8 mouse cellular contexts compared by ENCODE assay signal in genomic region chr14:60486278-60486935, GRCm38 (mm10).
A peak's percentile ranks its signal among the peaks of the same experiment; 100 is the strongest.
DNase-seq lines count a peak whose midpoint lies in the region; ATAC-seq and TF ChIP-seq lines count a peak whose summit lies in the region.

No protein-coding gene starts in this region.

- ATAC-seq in limb, embryonic 14.5 days (ENCODE audit: low FRiP score, low read depth), result no peak
- peak; percentile 70 for ATAC-seq in stomach, embryonic 14.5 days (ENCODE audit: insufficient number of reproducible peaks, insufficient read depth, low FRiP score, low read depth)

- H3K27me3 ChIP-seq in limb, embryonic 14.5 days (ENCODE audit: control insufficient read depth, insufficient read depth, low read length), result no peaks in the 10 kb centered on the region
- H3K27me3 ChIP-seq in stomach, embryonic 14.5 days (ENCODE audit: control insufficient read depth, insufficient read depth, low read length), result 0 out of 2 replicates have a peak, but pooled peaks cover 5% of the 10 kb centered on the region

- TF ChIP-seq POLR2A in limb, embryonic 14.5 days (IDR thresholded peaks at IDR 0.05; ENCODE audit: borderline replicate concordance, extremely low read depth, insufficient read depth, insufficient read length), result no peak

- peaks cover 14% of the 10 kb centered on the region for H3K4me1 ChIP-seq in limb, embryonic 14.5 days (ENCODE audit: control insufficient read depth, insufficient read depth, low read length)
- 0 out of 2 replicates have a peak, but pooled peaks cover 5% of the 10 kb centered on the region for H3K4me1 ChIP-seq in stomach, embryonic 14.5 days (ENCODE audit: control insufficient read depth, insufficient read depth, low read length)

- H3K4me2 ChIP-seq in limb, embryonic 14.5 days (replicated peaks; ENCODE audit: low read depth, low read length, severe bottlenecking), result peak overlapping the region; percentile 14; the same call in 1 of the 2 replicates
- peak overlapping the region; percentile 74 for H3K4me2 ChIP-seq in stomach, embryonic 14.5 days (replicated peaks; ENCODE audit: low read depth, low read length)

- 4% methylated on average over 9 of the region's 9 CpGs for WGBS in limb, embryonic 14.5 days
- WGBS in stomach, embryonic 14.5 days, result 3% methylated on average over 9 of the region's 9 CpGs

- H3K4me3 ChIP-seq in limb, embryonic 14.5 days (replicated peaks; ENCODE audit: low read length), result no peak overlapping the region
- H3K4me3 ChIP-seq in stomach, embryonic 14.5 days (ENCODE audit: low read depth, low read length), result peak overlapping the region; percentile 32; the same call in 1 of the 2 replicates

- intact Hi-C loops in left cerebral cortex, postnatal 4 days (cut with DNase I), result loop anchor here (10.0 kb wide), 1 partner anchor 102 kb away; no protein-coding TSS in a partner anchor
- intact Hi-C loops in left cerebral cortex, postnatal 10 days (cut with DNase I), result no loop called here

- H3K36me3 ChIP-seq in limb, embryonic 14.5 days (ENCODE audit: control insufficient read depth, insufficient read depth, low read length), result no peaks in the 10 kb centered on the region
- H3K36me3 ChIP-seq in stomach, embryonic 14.5 days (ENCODE audit: control insufficient read depth, insufficient read depth, low read length), result no peaks in the 10 kb centered on the region

- no peak overlapping the region for H3K9ac ChIP-seq in limb, embryonic 14.5 days (ENCODE audit: low read depth, low read length, severe bottlenecking)
- no peak overlapping the region for H3K9ac ChIP-seq in stomach, embryonic 14.5 days (replicated peaks; ENCODE audit: low read depth, low read length)

- no peak overlapping the region for H3K27ac ChIP-seq in limb, embryonic 14.5 days (replicated peaks; ENCODE audit: low read depth, low read length)
- no peak overlapping the region for H3K27ac ChIP-seq in stomach, embryonic 14.5 days (ENCODE audit: low read length)

- no peaks in the 10 kb centered on the region for H3K9me3 ChIP-seq in limb, embryonic 14.5 days (ENCODE audit: control insufficient read depth, low read length)
- H3K9me3 ChIP-seq in stomach, embryonic 14.5 days (ENCODE audit: control insufficient read depth, low read depth, low read length), result no peaks in the 10 kb centered on the region

- peak; percentile 6 for DNase-seq in left cerebral cortex, postnatal 4 days
- DNase-seq in left cerebral cortex, postnatal 10 days (ENCODE audit: extremely low spot score in 1 of 2, low spot score in 2 of 2), result no peak
- DNase-seq in forelimb bud, embryonic 11.5 days (ENCODE audit: low read depth, low spot score), result peak; percentile 28
- no peak for DNase-seq in limb, embryonic 14.5 days (ENCODE audit: low spot score)
- no peak for DNase-seq in spleen, adult 12 weeks (ENCODE audit: low spot score)
- DNase-seq in layer of hippocampus, adult 11-12 months (ENCODE audit: low spot score), result no peak
- no peak for DNase-seq in frontal cortex, postnatal 25 days (ENCODE audit: low spot score in 2 of 2)

Comparison
In these comparisons a context has a peak if more than half of its experiments do, and no peak if none do; other contexts are left out.
1. DNase-seq: peak in left cerebral cortex, postnatal 4 days (single experiment) and forelimb bud, embryonic 11.5 days (single experiment); none in left cerebral cortex, postnatal 10 days (0 of 2), limb, embryonic 14.5 days (single experiment), spleen, adult 12 weeks (single experiment), layer of hippocampus, adult 11-12 months (single experiment) and frontal cortex, postnatal 25 days (0 of 2).